Mouse (Mus musculus) lung, adult 2 months (tissue): ENCODE results near the gene Pomgnt1. TPM values are rescaled to one million over a fixed set of nuclear protein-coding genes. Genes with fewer than 3 reads are reported as not detected.

ENCODE experiments used
- DNase-seq: peaks from one replicate; pipeline ENCODE4 v3.0.0; 2022
- H3K4me1 ChIP-seq: fragments of 200-500 bp; 2 replicates; pipeline ENCODE4 v1.6.1; 2011; ENCODE audit warnings: low read length; ENCODE audit not compliant: control insufficient read depth, insufficient read depth
- H3K4me3 ChIP-seq: fragments of 200-500 bp; replicated peaks from 2 replicates; pipeline ENCODE3; 2011; ENCODE audit warnings: low read depth, mild to moderate bottlenecking, control low read depth, low read length; ENCODE audit errors: extremely low read depth
- CTCF ChIP-seq: fragments of 200-500 bp; IDR thresholded peaks from 2 replicates; pipeline ENCODE4 v1.5.1; 2011; ENCODE audit warnings: mild to moderate bottlenecking, low read length, control low read depth; ENCODE audit not compliant: insufficient read depth
- POLR2A ChIP-seq: fragments of 200-500 bp; IDR thresholded peaks from 2 replicates; pipeline ENCODE4 v1.6.1; 2011; ENCODE audit warnings: low read depth, mild to moderate bottlenecking, control low read depth, low read length, borderline replicate concordance; ENCODE audit errors: extremely low read depth
- WGBS: fragments of 180-500 bp; shearing (Covaris S2); methylation state at CpG from one replicate; pipeline ENCODE4 v1.1.7; 2018; 5-methylcytosine and 5-hydroxymethylcytosine counted together
- polyA plus RNA-seq: library from polyadenylated mRNA; depleted of rRNA; stranded (reverse); fragments of >200 nt; gene quantifications from 2 replicates; pipeline ENCODE4 v1.2.3, GENCODE M21; 2012; rRNA removed

The Pomgnt1 gene
- 37.3 and 46.4 TPM in 2 replicates for polyA plus RNA-seq

DNA sequence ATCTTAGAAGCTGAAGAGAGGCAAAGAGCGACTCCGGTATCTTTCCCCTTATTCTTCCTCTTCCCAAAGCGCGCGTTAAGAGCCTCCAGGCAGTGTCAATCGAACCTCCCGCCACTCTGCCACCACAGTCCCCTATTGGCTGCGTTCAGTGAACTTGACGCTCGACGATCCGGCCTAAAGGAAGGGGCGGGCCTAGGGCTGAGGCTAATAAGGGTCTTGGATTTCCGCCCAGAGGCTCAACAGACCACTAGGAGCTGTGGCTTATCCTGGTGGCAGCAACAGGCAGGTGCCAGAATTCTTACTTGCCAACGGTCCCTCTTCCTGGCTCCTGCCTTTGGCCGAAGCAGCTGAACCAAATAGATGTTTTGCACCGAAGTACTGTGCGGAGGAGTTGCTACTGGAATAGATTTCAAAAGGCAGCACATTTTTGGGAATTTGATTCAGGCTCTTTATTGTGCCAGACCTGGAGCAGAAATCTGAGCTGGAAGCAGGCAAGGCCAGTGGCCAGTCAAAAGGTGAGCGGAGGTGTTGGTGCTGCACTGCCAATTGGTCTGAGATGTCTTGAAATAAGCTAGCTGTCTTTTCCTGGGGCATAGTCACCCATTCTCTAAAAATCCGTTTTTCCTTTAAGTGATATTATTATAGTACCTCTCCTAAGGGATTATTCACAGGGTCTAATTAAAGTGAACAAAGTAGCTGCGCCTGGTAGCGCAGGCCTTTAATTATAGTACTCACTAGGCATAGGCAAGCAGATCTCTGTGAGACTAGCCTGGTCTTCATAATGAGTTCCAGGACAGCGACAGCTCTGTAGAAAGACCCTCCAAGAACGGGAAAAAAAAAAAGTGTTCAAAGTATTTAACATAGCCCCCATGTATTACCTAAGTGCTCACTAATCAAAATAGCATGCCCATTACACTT is at the start of gene Pomgnt1, which contains the start of gene Rad54l:
TSS of gene Pomgnt1 (plus strand) at position 239 of the 918 bp plus-strand sequence.
TSS of gene Rad54l (minus strand) at position 89 of the 918 bp plus-strand sequence.
- peak; percentile 22; the same call in 1 of the 2 replicates for TF ChIP-seq CTCF
- peak; percentile 59; the same call in 1 of the 2 replicates for TF ChIP-seq POLR2A
- WGBS, result 6% methylated on average over 24 of the region's 24 CpGs
- H3K4me1 ChIP-seq, result no peaks in the 10 kb centered on the region; the same call in 1 of the 2 replicates
- H3K4me3 ChIP-seq, result peak within 1 kb of the TSS; percentile 74
- DNase-seq, result peak; percentile 71

DNA sequence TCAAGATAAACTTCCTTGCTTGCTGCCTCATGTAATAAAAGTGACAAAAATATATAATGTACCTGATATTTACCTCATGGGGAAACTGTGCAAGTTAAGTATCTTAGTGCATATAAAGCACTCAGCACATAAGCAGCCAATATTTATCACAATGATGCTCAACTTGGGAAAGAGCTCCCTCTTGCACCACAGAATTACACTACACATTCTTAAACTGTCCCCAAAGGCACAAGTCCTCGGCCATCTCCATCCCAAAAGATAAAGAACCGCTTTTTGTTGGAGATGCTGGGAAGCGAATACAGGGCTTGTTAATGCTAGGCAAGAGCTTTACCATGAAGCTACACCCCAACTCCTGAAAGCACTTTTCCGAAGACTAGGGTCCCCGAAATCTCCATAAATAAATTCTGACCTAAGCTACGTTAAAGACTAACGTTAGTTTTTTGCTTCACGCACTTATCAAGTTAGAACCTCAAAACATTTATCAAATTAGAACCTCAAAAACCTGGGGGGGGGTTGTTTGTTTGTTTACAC is 49.4 kb upstream of the Pomgnt1 start:
- no peak for DNase-seq
- WGBS, result under 1% methylated on average over 8 of the region's 8 CpGs
- Histone ChIP-seq H3K4me1 (peaks cover 17% of the 10 kb centered on the region), H3K4me3 (peak overlapping the region; percentile 97)
- no peak for TF ChIP-seq POLR2A
- no peak for TF ChIP-seq CTCF

DNA sequence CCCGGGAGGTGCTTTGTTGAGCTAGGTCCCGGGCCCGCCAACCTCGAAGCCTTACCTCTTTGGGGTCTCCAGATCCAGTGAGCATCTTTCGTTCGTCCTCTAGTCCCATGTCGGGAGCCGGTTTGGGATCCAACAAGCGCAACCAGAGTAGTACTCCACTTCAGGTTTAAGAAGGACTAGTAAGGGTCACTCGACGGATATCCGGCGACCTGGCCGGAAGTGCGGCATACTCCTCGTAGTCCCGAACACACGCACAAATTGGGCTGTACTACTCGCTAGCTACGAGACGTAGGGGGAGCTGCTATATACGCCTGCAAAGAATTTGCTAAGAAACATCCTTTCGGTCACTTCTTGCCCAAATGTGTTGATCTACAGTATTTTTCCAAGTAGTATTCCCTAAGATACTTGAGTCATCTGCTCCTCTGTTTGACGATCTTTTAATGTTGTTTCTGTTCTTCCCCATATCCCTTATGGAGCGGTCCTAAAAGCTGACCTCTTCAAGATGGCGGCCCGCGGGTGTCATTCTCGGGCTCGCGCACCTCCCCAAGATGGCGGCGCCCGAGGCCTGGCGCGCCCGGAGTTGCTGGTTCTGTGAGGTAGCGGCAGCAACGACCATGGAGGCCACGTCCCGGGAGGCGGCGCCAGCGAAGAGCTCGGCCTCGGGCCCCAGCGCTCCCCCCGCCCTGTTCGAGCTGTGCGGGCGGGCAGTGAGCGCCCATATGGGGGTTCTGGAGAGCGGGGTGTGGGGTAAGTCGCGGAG is 48.6 kb upstream of the Pomgnt1 start, which contains the start of the genes Uqcrh and Lrrc41:
TSS of gene Uqcrh (minus strand) at position 211 of the 760 bp plus-strand sequence.
TSS of gene Lrrc41 (plus strand) at position 409 of the 760 bp plus-strand sequence.
- WGBS, result under 1% methylated on average over 55 of the region's 55 CpGs
- Histone ChIP-seq H3K4me3 (peak within 1 kb of the TSS; percentile 97), H3K4me1 (peaks cover 17% of the 10 kb centered on the region)
- TF ChIP-seq POLR2A (peak; percentile 89), CTCF (no peak)
- peak; percentile 91 for DNase-seq

DNA sequence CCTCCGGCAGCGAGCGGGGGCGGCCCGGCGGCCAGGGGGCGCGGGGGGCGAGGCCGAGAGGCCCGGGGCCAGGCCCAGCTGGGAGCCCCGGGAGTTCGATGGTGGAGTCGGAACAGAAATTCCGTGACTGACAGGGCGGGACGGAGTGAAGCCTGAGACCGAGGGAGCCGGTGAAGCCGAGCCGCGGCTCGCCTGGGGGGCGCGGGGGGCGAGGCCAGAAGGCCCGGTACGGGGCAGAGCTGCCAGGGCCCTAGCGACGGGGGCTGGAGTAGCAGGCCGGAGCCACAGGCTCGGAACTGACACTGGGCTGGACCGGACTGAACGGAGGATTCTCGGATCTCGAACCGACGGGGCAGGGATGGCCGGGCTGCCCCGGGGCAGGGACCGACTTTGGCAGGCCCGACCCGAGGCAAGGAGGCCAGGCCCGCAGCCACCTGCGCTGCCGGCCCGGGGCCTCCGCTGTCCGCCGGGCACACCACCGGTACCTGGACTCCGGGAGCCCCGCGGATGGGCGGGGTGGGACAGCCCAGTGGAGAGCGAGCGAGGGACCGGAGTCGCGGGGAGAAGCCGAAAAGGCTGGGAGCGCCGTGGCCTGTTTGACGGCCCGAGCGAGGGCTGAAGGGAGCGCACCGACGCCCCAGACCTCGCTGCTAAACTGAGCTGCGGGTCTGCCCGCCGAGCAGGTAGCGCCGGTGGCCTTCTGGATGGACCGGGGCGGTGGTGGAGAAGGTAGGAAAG is 47.8 kb upstream of the Pomgnt1 start:
- DNase-seq, result peak; percentile 78
- no peak for TF ChIP-seq CTCF
- TF ChIP-seq POLR2A, result 0 out of 2 replicates have a peak, but pooled peaks have one; percentile 1
- Histone ChIP-seq H3K4me3 (peak overlapping the region; percentile 86), H3K4me1 (peaks cover 17% of the 10 kb centered on the region)
- under 1% methylated on average over 75 of the region's 77 CpGs for WGBS

DNA sequence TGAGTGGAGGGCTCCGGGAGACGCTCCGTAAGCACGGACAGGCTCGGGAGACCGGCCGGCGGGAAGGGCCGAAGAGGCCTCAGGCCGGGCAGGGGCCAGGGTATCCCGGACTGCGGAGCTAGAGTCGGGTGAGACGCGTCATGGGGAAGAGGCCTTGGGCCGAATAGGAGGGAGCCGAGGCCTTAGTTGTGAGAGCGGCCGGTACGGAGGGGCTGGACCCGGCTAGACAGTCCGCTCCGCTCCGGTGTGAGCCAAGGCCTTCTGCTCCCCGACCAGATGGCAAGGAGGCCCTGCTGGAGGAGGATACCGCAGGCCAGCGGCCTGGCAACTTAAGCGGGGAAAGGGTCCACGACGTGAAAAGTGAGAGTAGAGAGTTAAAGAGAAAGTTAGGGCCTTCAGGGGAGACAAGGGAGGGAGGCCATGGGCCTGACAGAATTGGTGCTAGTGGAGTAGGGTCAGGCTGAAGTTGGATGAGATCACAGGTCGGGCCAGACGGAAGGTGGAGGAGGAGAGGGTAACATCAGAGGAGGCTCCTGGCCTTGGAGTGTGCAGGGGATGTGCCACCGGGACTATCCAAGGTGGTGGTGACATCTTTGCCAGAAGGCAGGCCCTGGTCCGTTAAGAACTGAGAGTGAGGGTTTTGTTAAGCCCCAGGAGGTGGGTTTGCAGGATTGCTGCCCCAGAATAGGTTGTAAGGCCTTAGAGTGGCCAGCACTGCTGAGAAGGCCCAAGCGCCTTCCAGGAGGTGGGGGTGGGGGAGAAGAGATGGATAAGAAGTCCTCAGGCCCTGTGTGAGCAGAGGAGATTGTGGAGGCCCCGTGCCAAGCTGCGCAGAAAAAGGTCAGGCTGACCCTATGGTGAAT is 47.0 kb upstream of the Pomgnt1 start:
- peak overlapping the region; percentile 86 for H3K4me3 ChIP-seq
- no peak for DNase-seq
- 3% methylated on average over 37 of the region's 37 CpGs for WGBS
- peaks cover 17% of the 10 kb centered on the region for H3K4me1 ChIP-seq
- TF ChIP-seq POLR2A, result no peak
- no peak for TF ChIP-seq CTCF

DNA sequence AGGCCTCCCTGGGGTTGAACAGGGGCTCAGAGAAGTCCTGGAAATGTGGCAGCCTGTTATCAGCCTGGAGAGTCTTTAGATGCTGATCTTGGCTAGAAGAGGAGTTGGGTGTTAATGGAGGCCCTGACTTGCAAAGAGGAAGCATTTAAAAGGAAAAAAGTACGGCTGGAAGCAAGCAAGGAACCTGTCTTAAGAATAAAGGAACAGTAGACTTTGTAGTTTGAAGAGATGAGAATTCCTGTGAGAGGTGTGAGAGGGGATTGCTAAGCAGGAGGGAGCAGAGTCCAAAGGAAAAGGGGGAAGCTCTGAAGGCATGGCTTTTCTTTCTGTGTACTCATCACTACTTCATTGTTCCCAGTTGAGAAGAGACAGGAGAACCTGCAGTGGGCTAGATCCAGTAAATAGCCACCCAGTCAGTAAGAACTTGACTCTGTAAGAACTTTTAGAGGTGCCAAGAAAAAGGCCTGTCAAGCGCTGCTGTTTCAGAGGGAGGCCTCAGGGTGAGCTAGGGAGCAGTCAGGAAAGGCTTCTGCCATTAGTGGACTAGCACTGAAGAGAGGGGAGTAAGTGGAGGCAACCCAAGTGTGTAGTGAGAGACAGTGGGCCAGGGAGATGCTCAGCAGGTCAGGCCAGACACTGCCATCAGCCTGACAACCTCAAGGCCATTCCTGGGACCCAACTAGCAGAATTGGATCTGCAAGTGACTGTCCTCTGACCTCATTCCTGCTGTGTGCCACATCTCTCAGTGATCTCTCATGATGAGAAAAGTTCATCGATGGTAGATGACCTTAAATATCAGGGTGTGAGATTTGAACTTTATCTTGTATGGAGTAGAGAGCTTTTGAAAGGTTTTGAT is 46.2 kb upstream of the Pomgnt1 start:
- H3K4me3 ChIP-seq, result no peak overlapping the region
- TF ChIP-seq POLR2A (no peak), CTCF (no peak)
- 48% methylated on average over 3 of the region's 3 CpGs for WGBS
- peaks cover 17% of the 10 kb centered on the region for H3K4me1 ChIP-seq
- no peak for DNase-seq

DNA sequence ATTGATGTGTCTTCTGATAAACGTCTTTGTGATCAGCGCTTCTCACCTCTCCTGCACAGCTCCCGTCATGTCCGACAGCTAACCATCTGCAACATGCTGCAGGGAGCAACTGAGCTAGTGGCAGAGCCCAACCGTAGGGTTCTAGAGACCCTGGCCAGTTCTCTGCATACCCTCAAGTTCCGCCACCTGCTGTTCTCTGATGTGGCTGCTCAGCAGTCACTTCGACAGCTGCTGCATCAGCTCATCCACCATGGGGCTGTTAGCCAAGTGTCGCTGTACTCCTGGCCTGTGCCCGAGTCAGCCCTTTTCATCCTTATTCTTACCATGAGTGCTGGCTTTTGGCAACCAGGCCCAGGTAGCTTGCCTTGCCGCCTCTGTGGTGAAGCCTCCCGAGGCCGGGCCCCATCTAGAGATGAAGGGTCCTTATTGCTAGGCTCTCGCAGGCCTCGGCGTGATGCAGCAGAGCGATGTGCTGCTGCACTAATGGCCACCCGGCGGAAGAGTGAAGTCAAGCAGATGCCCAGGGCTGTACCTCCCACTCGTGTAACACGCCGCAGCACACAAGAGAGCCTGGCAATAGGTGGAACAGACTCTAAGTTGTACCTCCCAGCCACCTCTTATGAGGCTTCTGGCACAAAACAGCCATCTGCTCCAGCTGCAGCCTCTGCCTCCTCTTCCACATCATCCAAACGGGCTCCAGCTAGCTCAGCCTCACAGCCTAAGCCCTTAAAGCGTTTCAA is 35.0 kb upstream of the Pomgnt1 start:
- H3K4me3 ChIP-seq, result no peak overlapping the region
- H3K4me1 ChIP-seq, result no peaks in the 10 kb centered on the region
- no peak for TF ChIP-seq POLR2A
- no peak for TF ChIP-seq CTCF
- 90% methylated on average over 23 of the region's 23 CpGs for WGBS
- no peak for DNase-seq
